Mouse (Mus musculus): ENCODE measurements around the gene Plscr3. TPM values are rescaled to one million over a fixed set of nuclear protein-coding genes. Genes with fewer than 3 reads are reported as not detected.

The Plscr3 gene
- polyA plus RNA-seq, 1 experiment from 2014 or later, result 74.5 TPM

DNA sequence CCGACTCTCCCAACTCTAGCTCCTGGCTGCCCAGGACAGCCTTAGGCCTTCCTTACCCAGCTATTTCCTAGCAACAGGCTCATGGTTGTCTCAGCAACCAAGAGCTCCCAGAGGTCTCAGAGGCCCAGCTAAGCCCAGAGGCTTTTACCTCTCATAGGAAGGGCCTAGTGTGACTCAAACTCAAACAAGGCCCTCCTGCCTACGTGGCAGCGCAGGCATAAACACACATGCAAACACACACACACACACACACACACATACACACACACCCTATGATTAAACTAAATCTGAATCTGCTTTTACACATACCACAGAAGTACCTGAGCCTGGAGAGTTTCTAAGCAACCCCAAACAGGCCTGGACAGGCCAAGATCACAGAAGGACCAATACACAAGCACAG, 32.2 kb downstream of the Plscr3 start:
- WGBS, result 88% methylated on average over 3 of the region's 3 CpGs

DNA sequence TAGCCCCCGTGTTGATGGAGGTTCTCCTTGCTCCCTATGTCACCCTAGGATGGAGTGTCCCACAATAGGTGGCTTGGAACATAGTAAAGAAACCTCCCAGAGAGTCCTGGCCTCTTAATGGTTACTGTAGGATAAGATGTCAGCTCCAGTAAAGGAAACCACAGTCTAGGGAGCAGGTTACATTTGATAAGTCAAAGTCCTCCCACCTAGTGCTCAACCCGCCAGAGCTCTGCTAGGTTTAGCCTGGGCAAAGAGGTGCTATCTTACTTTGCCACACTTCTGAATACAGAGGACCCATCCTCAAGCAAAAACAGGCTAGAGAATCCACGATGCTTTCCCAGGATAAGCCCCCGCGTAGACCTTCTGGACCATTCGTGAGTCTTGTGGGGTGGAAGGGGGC, 32.8 kb downstream of the Plscr3 start:
- Histone ChIP-seq H3K27ac (peak overlapping the region; percentile 91; the same call in 1 of the 2 replicates), H3K27me3 (ENCODE audit: insufficient read depth, poor library complexity, severe bottlenecking) (peaks cover 6% of the 10 kb centered on the region; the same call in 1 of the 2 replicates), H3K9me3 (no peaks in the 10 kb centered on the region), H3K4me3 (peak overlapping the region; percentile 71), H3K4me1 (peaks cover 59% of the 10 kb centered on the region), H3K36me3 (no peaks in the 10 kb centered on the region)
- DNase-seq (ENCODE audit: low spot score), result no peak
- WGBS, result 85% methylated on average over 6 of the region's 6 CpGs

More for the DNA sequence above, 32.2 kb downstream of the Plscr3 start:
- no peak overlapping the region for H3K4me3 ChIP-seq
- H3K27ac ChIP-seq, result no peak overlapping the region
- no peak for DNase-seq (ENCODE audit: low spot score)
- peaks cover 6% of the 10 kb centered on the region; the same call in 1 of the 2 replicates for H3K27me3 ChIP-seq (ENCODE audit: insufficient read depth, poor library complexity, severe bottlenecking)
- H3K4me1 ChIP-seq, result peaks cover 58% of the 10 kb centered on the region
- no peaks in the 10 kb centered on the region for H3K36me3 ChIP-seq
- H3K9me3 ChIP-seq, result no peaks in the 10 kb centered on the region

DNA sequence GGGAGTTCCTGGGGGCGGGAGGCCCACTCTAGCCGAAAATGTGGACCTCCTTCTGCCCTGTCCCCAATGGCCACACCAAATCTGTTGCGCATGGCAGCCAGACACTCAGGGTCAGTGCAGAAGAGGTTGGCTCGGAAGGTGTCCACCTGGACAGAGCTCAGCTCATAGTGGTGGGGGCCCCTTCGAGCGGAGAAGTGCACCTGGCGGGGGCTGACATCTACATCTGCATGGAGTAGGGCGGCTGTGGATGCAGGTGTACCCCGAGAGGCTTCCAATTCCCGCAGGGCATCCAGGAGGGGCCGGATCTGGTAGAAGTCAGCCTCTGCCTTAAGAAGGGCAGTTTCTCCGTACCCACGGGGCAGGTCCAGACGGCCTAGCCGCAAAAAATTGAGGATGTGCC, 33.5 kb downstream of the Plscr3 start:
- peaks cover 67% of the 10 kb centered on the region for H3K4me1 ChIP-seq
- WGBS, result 51% methylated on average over 15 of the region's 15 CpGs
- H3K36me3 ChIP-seq, result no peaks in the 10 kb centered on the region
- DNase-seq (ENCODE audit: low spot score), result no peak
- peak overlapping the region; percentile 71 for H3K4me3 ChIP-seq
- H3K9me3 ChIP-seq, result no peaks in the 10 kb centered on the region
- peak overlapping the region; percentile 91 for H3K27ac ChIP-seq
- H3K27me3 ChIP-seq (ENCODE audit: insufficient read depth, poor library complexity, severe bottlenecking), result peaks cover 6% of the 10 kb centered on the region; the same call in 1 of the 2 replicates

DNA sequence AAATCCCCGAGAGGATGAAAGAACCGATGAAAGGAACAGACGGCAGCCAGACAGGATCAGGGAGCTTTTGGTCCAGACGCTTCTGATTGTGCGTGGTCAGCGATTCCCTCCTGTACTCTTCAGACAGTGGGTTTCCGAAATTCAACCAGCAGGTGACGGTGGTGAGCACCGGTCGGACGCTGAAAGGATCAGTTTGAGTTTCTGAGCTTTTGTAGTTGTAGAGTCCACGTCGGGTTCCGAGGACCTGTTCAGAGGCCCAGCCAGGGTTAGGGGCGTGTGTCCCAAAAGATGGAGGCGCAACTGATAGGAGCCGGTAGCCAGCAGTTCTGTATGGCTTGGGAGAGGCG, 34.3 kb downstream of the Plscr3 start:
- Histone ChIP-seq H3K4me1 (peaks cover 75% of the 10 kb centered on the region), H3K9me3 (no peaks in the 10 kb centered on the region), H3K27ac (peak overlapping the region; percentile 91), H3K27me3 (ENCODE audit: insufficient read depth, poor library complexity, severe bottlenecking) (peaks cover 6% of the 10 kb centered on the region; the same call in 1 of the 2 replicates), H3K36me3 (no peaks in the 10 kb centered on the region), H3K4me3 (peak overlapping the region; percentile 71)
- WGBS, result under 1% methylated on average over 18 of the region's 18 CpGs
- DNase-seq (ENCODE audit: low spot score), result no peak

DNA sequence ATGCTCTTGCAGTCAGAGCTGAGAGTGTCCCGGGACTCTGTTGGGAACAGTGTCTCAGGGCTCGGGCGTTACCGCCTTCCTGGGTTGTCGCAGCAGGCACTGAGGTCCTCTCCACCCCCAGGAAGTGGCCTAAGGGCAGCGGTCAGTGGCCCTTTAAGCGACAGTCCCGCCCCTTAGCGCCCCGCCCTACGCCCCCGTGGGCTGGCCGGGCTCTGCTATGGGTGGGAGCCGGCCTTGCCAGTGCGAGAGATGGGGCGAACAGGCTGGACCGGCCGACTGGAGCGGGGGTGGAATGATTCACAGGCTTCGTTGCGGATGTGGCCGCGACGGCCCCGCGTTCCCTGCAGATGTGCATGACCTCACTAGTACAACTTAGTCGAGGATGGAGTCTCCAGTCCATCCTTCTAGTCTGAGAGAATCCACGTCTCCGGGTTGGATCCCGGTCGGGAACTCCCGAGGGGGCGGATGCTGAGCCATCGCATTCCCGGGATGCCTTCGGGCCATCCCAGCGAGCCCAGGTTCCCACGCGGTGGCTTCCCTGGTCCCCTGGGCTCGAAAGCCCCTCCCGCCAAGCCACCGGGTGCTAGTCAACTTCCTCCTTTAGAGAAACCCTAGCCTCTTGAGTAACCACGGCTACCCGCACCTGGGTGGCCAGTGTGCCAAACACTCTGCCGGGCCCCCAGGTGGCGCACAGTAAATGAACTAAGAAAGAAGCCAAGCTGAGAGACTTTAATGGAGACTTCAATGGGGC, 34.9 kb downstream of the Plscr3 start, which contains the start of gene Kctd11:
Kctd11 (minus strand) TSS at position 554 of the 751 bp plus-strand sequence.
- peak within 1 kb of the TSS; percentile 71 for H3K4me3 ChIP-seq
- under 1% methylated on average over 46 of the region's 46 CpGs for WGBS
- DNase-seq (ENCODE audit: low spot score), result peak; percentile 97
- peaks cover 75% of the 10 kb centered on the region for H3K4me1 ChIP-seq
- H3K9me3 ChIP-seq, result no peaks in the 10 kb centered on the region
- H3K27me3 ChIP-seq (ENCODE audit: insufficient read depth, poor library complexity, severe bottlenecking), result peaks cover 6% of the 10 kb centered on the region; the same call in 1 of the 2 replicates
- no peaks in the 10 kb centered on the region for H3K36me3 ChIP-seq
- H3K27ac ChIP-seq, result peak within 1 kb of the TSS; percentile 91

DNA sequence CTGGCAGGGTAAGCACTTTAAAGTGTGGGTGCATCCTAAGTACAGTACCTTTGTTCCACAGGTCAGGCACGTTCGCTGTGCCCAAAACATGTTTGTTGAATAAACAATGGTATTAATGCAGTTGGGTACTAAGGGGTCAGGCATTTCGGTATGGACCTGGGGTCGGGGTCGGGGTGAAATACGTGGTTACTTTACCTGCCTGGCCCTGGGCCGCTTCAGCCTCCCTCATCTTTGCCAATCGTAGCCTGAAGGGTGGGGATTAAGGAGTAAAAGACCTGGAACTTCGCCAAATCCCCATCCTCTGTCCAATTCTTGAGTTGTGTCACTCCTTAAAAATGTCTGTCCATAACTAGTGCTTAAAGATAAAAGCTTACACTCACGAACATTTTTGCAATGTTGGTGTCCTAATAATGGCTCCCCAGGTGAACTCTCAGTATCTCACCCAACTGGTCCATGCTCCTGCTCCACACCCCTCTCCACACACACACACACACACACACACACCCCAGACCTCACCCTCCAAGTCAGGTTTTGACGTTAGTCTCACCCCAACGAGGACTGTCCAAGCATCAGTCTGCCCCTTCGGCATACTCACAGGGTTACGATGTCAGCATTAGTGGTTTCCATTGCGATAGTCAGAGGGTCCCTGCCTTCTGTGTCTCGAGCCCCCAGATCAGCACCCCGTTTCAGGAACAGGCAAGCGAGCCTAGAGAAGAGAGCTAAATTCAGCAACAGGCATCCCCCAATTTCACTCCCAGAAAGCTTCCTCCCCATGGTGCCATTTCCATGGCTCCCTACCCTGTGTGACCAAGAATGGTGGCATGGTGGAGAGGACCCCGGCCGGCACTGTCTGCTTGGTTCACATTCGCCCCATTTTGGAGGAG, 35.9 kb downstream of the Plscr3 start:
- H3K9me3 ChIP-seq, result no peaks in the 10 kb centered on the region
- 61% methylated on average over 21 of the region's 21 CpGs for WGBS
- peak overlapping the region; percentile 91 for H3K27ac ChIP-seq
- H3K36me3 ChIP-seq, result 0 out of 2 replicates have a peak, but pooled peaks cover 2% of the 10 kb centered on the region
- peaks cover 6% of the 10 kb centered on the region; the same call in 1 of the 2 replicates for H3K27me3 ChIP-seq (ENCODE audit: insufficient read depth, poor library complexity, severe bottlenecking)
- H3K4me3 ChIP-seq, result peak overlapping the region; percentile 71
- H3K4me1 ChIP-seq, result peaks cover 75% of the 10 kb centered on the region
- no peak for DNase-seq (ENCODE audit: low spot score)

DNA sequence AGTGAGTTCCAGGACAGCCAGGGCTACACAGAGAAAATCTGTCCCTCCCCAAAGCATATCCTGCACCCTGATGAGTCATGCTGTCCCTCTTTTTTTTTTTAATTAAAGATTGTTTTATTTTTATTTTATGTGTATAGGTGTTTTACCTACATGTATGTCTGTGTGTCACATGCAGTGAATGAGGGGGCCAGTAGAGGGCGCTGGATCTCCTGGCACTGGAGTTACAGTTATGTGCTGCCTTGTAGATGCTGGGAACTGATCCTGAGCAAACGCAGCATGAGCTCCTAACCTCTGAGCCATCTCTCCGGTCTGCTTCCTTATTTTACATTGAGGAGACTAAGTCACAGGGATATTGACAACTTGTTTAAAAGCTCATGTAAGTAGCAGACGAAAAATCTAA, 36.9 kb downstream of the Plscr3 start:
- Histone ChIP-seq H3K9me3 (no peaks in the 10 kb centered on the region), H3K4me1 (peaks cover 71% of the 10 kb centered on the region), H3K27me3 (ENCODE audit: insufficient read depth, poor library complexity, severe bottlenecking) (peaks cover 6% of the 10 kb centered on the region; the same call in 1 of the 2 replicates), H3K36me3 (0 out of 2 replicates have a peak, but pooled peaks cover 2% of the 10 kb centered on the region), H3K27ac (no peak overlapping the region), H3K4me3 (no peak overlapping the region)
- 62% methylated on average over 4 of the region's 4 CpGs for WGBS
- DNase-seq (ENCODE audit: low spot score), result no peak

DNA sequence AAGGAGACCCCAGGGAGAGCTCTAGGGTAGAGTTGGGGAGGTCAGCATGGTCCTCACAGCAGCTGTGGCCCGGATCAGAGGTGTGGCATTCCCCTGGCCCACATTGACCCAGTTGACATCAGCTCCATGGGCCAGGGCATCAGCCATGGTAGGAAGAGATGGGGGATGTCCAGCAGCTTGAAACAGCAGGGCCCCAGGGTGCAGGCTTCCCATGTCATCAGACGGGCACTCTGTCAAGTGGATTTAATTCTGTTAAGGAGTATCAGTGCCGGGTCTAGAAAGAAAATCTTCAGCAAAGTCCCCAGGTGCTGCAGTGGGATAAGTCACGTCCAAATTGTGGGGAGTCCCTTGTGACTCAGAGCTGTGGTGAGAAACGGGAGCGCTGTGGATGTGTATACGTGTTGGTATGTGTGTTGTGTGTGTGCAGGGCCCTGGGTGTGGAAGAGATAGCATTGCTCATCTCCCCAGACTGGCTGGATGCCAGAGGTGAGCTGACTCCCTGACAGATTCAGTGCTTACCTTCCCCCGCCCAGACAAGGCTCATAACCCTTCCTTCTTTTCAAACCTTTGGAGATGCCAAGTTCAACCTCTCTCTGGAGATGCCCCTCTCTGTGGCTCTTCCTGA, 37.5 kb downstream of the Plscr3 start:
- H3K4me3 ChIP-seq, result no peak overlapping the region
- 0 out of 2 replicates have a peak, but pooled peaks cover 2% of the 10 kb centered on the region for H3K36me3 ChIP-seq
- WGBS, result 80% methylated on average over 8 of the region's 8 CpGs
- H3K27me3 ChIP-seq (ENCODE audit: insufficient read depth, poor library complexity, severe bottlenecking), result peaks cover 6% of the 10 kb centered on the region; the same call in 1 of the 2 replicates
- H3K9me3 ChIP-seq, result no peaks in the 10 kb centered on the region
- H3K27ac ChIP-seq, result peak overlapping the region; percentile 74
- peak; percentile 73 for DNase-seq (ENCODE audit: low spot score)
- H3K4me1 ChIP-seq, result peaks cover 67% of the 10 kb centered on the region

DNA sequence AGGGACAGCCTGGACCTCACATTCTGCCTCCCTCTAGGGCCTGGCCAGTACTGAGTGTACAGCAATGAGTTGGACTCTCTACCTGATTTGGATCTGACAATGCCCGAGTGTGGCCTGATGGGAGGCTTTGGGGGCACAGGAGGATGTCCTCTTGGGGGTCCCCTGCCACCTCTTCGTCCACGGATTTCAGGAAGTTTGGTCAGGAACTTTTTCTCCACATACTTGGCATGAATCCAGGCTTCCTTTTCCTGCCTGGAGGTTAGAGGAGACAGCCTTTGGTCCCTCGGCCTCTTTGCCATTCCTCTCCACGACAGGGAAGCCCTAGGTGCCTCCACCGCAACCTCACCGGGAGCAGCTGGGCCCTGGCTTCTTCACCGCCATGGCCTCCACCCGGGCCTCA, 38.1 kb downstream of the Plscr3 start:
- no peak for DNase-seq (ENCODE audit: low spot score)
- H3K27me3 ChIP-seq (ENCODE audit: insufficient read depth, poor library complexity, severe bottlenecking), result peaks cover 6% of the 10 kb centered on the region; the same call in 1 of the 2 replicates
- peak overlapping the region; percentile 74 for H3K27ac ChIP-seq
- H3K4me3 ChIP-seq, result peak overlapping the region; percentile 8; the same call in 1 of the 2 replicates
- H3K4me1 ChIP-seq, result peaks cover 61% of the 10 kb centered on the region
- H3K9me3 ChIP-seq, result no peaks in the 10 kb centered on the region
- 74% methylated on average over 9 of the region's 9 CpGs for WGBS
- H3K36me3 ChIP-seq, result 0 out of 2 replicates have a peak, but pooled peaks cover 2% of the 10 kb centered on the region

DNA sequence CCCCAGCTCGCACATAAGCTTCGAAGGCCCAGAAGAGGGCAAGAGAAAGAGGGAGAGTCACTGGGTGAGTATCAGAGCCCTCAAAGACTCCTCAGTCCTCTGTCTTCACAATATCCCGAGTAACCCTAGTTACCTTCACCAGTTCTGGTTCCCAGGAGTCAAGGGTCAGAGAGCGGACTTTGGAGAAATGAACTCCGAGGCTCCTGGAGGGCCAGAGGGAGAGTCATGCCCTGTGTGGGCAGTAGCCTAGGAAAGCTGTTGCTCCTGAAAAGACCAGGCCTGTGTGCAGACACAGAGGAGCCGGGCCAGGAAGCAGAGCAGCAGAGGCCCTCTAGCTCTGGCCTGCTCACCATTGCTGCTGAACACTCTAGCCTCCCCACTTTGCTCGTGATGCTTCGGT, 38.5 kb downstream of the Plscr3 start:
- peak overlapping the region; percentile 74 for H3K27ac ChIP-seq
- H3K36me3 ChIP-seq, result 0 out of 2 replicates have a peak, but pooled peaks cover 2% of the 10 kb centered on the region
- peak overlapping the region; percentile 8; the same call in 1 of the 2 replicates for H3K4me3 ChIP-seq
- H3K4me1 ChIP-seq, result peaks cover 61% of the 10 kb centered on the region
- DNase-seq (ENCODE audit: low spot score), result no peak
- H3K27me3 ChIP-seq (ENCODE audit: insufficient read depth, poor library complexity, severe bottlenecking), result peaks cover 1% of the 10 kb centered on the region; the same call in 1 of the 2 replicates
- no peaks in the 10 kb centered on the region for H3K9me3 ChIP-seq
- WGBS, result 81% methylated on average over 8 of the region's 8 CpGs

DNA sequence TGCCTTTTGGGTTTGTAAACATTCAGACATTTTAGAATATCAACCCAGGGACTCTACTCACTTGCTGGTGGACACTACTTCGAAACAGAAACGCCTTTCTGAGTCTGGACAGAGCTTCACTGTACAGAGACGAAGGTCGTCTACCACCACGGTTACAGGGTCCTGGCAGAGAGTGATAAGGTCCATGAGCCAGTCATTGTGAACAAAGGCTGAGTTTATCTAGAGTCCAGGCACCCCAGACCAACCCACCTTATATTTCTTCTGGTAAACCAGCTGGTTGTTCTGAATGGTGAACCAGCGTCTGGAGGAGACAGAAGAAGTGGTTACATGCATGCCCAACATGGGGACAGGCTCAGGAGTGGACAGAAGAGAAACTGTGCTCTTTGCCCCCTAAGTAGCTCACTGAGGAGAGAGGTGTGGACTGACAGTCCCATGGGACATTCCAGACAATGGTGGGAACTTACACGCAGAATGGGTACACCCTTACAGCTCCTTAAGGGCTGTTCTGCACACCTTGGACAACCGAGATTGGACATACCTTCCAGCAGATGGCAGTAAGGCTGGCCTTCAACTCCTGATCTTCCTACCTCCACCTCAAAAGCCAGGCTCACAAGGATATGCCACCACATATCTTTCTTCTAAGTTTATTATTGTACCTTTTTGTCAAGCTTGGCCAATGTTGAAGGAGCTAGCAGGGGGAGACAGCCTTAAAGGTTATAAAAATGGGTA, 40.9 kb downstream of the Plscr3 start:
- DNase-seq (ENCODE audit: low spot score), result peak; percentile 87
- H3K36me3 ChIP-seq, result 0 out of 2 replicates have a peak, but pooled peaks cover 2% of the 10 kb centered on the region
- peaks cover 54% of the 10 kb centered on the region for H3K4me1 ChIP-seq
- peak overlapping the region; percentile 65; the same call in 1 of the 2 replicates for H3K27ac ChIP-seq
- H3K4me3 ChIP-seq, result no peak overlapping the region
- no peaks in the 10 kb centered on the region for H3K27me3 ChIP-seq (ENCODE audit: insufficient read depth, poor library complexity, severe bottlenecking)
- H3K9me3 ChIP-seq, result no peaks in the 10 kb centered on the region
- WGBS, result 52% methylated on average over 8 of the region's 8 CpGs
